Mouse (Mus musculus) liver, embryonic 14.5 days (tissue): ENCODE measurements at regions not wholly inside any gene's neighbourhood (a gene's known extent, or its start where the extent isn't known, plus 50 kb on each side); places are given as distances from the start of the nearest gene placed in this dataset.

Experiments
- CTCF ChIP-seq: IDR thresholded peaks from 2 replicates; pipeline ENCODE4 v1.5.1; 2016; ENCODE audit warnings: antibody characterized with exemption, low read depth, control low read depth
- EP300 ChIP-seq: IDR thresholded peaks from 2 replicates; pipeline ENCODE4 v1.6.1; 2016; ENCODE audit warnings: antibody characterized with exemption, low read depth

DNA sequence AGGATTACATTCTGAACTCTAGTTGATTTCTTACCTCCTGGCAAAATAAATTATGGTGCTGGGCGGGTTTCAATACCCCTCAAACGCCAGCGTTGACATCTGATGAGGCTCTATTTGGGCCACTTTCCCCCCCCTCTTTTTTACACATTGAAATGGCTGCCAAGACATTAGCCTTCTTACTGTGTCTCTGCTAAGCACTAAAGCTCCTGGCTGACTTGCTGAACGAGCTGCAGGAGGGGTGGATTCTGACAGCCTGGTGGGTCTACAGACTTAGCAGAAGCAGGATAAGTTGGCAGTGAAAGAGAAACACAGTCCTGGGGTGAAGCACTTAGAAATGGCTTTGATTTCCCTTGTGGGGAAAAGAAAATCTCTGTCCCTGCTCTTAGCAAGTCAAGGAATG lies 172.9 kb downstream of the Dmrt2 start:
- TF ChIP-seq CTCF (no peak), EP300 (no peak)
